Comparison of ENCODE assay signal across 14 mouse cellular contexts in genomic region chr12:105511109-105511508, GRCm38 (mm10). TPM values are rescaled to one million over a fixed set of nuclear protein-coding genes. Genes with fewer than 3 reads are reported as not detected.
DNase-seq lines count a peak whose midpoint lies in the region; ATAC-seq and TF ChIP-seq lines count a peak whose summit lies in the region.
"Had no signal": no experiment of that assay in that cellular context is flagged by ENCODE, and none has a peak within 500 bp of the region (broad histone marks: within the 10 kb centered on the region; RNA-seq: fewer than 3 reads in every experiment).

No protein-coding gene starts in this region.

- no peaks in the 10 kb centered on the region for H3K36me3 ChIP-seq in heart, embryonic 15.5 days
- no peaks in the 10 kb centered on the region for H3K36me3 ChIP-seq in heart, embryonic 12.5 days
- no peaks in the 10 kb centered on the region for H3K36me3 ChIP-seq in lung, embryonic 14.5 days (ENCODE audit: insufficient read depth)
- H3K36me3 ChIP-seq in stomach, embryonic 14.5 days (ENCODE audit: control insufficient read depth, insufficient read depth, low read length) = no peaks in the 10 kb centered on the region
- H3K36me3 ChIP-seq: midbrain, embryonic 12.5 days had no signal

- H3K9me3 ChIP-seq in heart, embryonic 15.5 days (replicated peaks) = no peaks in the 10 kb centered on the region
- no peaks in the 10 kb centered on the region for H3K9me3 ChIP-seq in heart, embryonic 12.5 days (replicated peaks)
- no peaks in the 10 kb centered on the region for H3K9me3 ChIP-seq in lung, embryonic 14.5 days (ENCODE audit: low read depth, low read length)
- H3K9me3 ChIP-seq in stomach, embryonic 14.5 days (ENCODE audit: control insufficient read depth, low read depth, low read length) = no peaks in the 10 kb centered on the region
- H3K9me3 ChIP-seq: midbrain, embryonic 12.5 days had no signal

- WGBS in heart, embryonic 15.5 days = 86% methylated on average over 5 of the region's 5 CpGs
- 80% methylated on average over 5 of the region's 5 CpGs for WGBS in heart, embryonic 12.5 days
- WGBS in lung, embryonic 14.5 days = 80% methylated on average over 5 of the region's 5 CpGs
- WGBS in stomach, embryonic 14.5 days = 87% methylated on average over 5 of the region's 5 CpGs

- H3K9ac ChIP-seq in heart, embryonic 15.5 days = no peak overlapping the region
- H3K9ac ChIP-seq in heart, embryonic 12.5 days = no peak overlapping the region
- no peak overlapping the region for H3K9ac ChIP-seq in lung, embryonic 14.5 days
- H3K9ac ChIP-seq in stomach, embryonic 14.5 days (replicated peaks; ENCODE audit: low read depth, low read length) = no peak overlapping the region
- H3K9ac ChIP-seq: midbrain, embryonic 12.5 days had no signal

- H3K27ac ChIP-seq in heart, embryonic 15.5 days = peak overlapping the region; percentile 72
- H3K27ac ChIP-seq in heart, embryonic 12.5 days (ENCODE audit: poor library complexity, severe bottlenecking) = no peak overlapping the region
- H3K27ac ChIP-seq in lung, embryonic 14.5 days (ENCODE audit: low read depth) = peak overlapping the region; percentile 90
- peak overlapping the region; percentile 30; the same call in 1 of the 2 replicates for H3K27ac ChIP-seq in stomach, embryonic 14.5 days (ENCODE audit: low read length)
- H3K27ac ChIP-seq in left cerebral cortex, adult 2 months = no peak overlapping the region
- H3K27ac ChIP-seq: gastrocnemius, adult 2 months; midbrain, embryonic 12.5 days had no signal

- no peak overlapping the region for H3K4me2 ChIP-seq in heart, embryonic 15.5 days
- H3K4me2 ChIP-seq in heart, embryonic 12.5 days = no peak overlapping the region
- peak overlapping the region; percentile 36 for H3K4me2 ChIP-seq in lung, embryonic 14.5 days
- H3K4me2 ChIP-seq in stomach, embryonic 14.5 days (replicated peaks; ENCODE audit: low read depth, low read length) = no peak overlapping the region
- H3K4me2 ChIP-seq: midbrain, embryonic 12.5 days had no signal

- no peak for TF ChIP-seq CTCF in lung, embryonic 14.5 days (IDR thresholded peaks at IDR 0.05; ENCODE audit: low read depth)
- TF ChIP-seq CTCF in left cerebral cortex, adult 2 months (IDR thresholded peaks at IDR 0.05) = no peak

- intact Hi-C loops in left cerebral cortex, adult 2 months (cut with DNase I) = no loop called here

- H3K27me3 ChIP-seq in heart, embryonic 15.5 days = peaks cover 17% of the 10 kb centered on the region
- H3K27me3 ChIP-seq in heart, embryonic 12.5 days (replicated peaks) = peaks cover 40% of the 10 kb centered on the region
- no peaks in the 10 kb centered on the region for H3K27me3 ChIP-seq in lung, embryonic 14.5 days (ENCODE audit: insufficient read depth, low read length)
- no peaks in the 10 kb centered on the region for H3K27me3 ChIP-seq in stomach, embryonic 14.5 days (ENCODE audit: control insufficient read depth, insufficient read depth, low read length)

- ATAC-seq in heart, embryonic 15.5 days (replicated peaks; ENCODE audit: insufficient number of reproducible peaks, insufficient read depth, low FRiP score, low read depth) = no peak
- no peak for ATAC-seq in heart, embryonic 12.5 days (ENCODE audit: insufficient number of reproducible peaks, low FRiP score)
- ATAC-seq in lung, embryonic 14.5 days (ENCODE audit: insufficient read depth) = peak; percentile 32
- ATAC-seq in granulocyte monocyte progenitor cell, adult 5-6 weeks (replicated peaks; ENCODE audit: poor library complexity, severe bottlenecking) = peak; percentile 50
- ATAC-seq in stomach, embryonic 14.5 days (ENCODE audit: insufficient number of reproducible peaks, insufficient read depth, low FRiP score, low read depth) = no peak

- H3K4me3 ChIP-seq in heart, embryonic 15.5 days = no peak overlapping the region
- no peak overlapping the region for H3K4me3 ChIP-seq in heart, embryonic 12.5 days
- H3K4me3 ChIP-seq in lung, embryonic 14.5 days (ENCODE audit: low read depth, low read length) = no peak overlapping the region
- H3K4me3 ChIP-seq in stomach, embryonic 14.5 days (ENCODE audit: low read depth, low read length) = no peak overlapping the region
- no peak overlapping the region for H3K4me3 ChIP-seq in left cerebral cortex, adult 2 months
- H3K4me3 ChIP-seq: gastrocnemius, adult 2 months; midbrain, embryonic 12.5 days had no signal

- DNase-seq in lung, embryonic 14.5 days = peak; percentile 56
- no peak for DNase-seq in lung, postnatal 36 days
- DNase-seq in left cerebral cortex, adult 2 months (ENCODE audit: extremely low spot score in 1 of 2, low spot score in 2 of 2) = no peak
- no peak for DNase-seq in layer of hippocampus, adult 9-10 months (ENCODE audit: low spot score)
- DNase-seq: adrenal gland, postnatal 36 days; cerebellum, adult 11 months; gastrocnemius, adult 2 months; layer of hippocampus, postnatal 36 days had no signal

- H3K4me1 ChIP-seq in heart, embryonic 15.5 days (replicated peaks) = peaks cover 15% of the 10 kb centered on the region
- peaks cover 11% of the 10 kb centered on the region for H3K4me1 ChIP-seq in heart, embryonic 12.5 days (replicated peaks)
- peaks cover 10% of the 10 kb centered on the region; the same call in 1 of the 2 replicates for H3K4me1 ChIP-seq in lung, embryonic 14.5 days (ENCODE audit: insufficient read depth)
- 0 out of 2 replicates have a peak, but pooled peaks cover 7% of the 10 kb centered on the region for H3K4me1 ChIP-seq in stomach, embryonic 14.5 days (ENCODE audit: control insufficient read depth, insufficient read depth, low read length)
- H3K4me1 ChIP-seq: midbrain, embryonic 12.5 days had no signal

RNA-seq across cellular contexts. Expression of gene Bdkrb2, which starts 51.9 kb away (rescaled TPM):
- 0.77 and 1.6 TPM in 2 replicates for polyA plus RNA-seq in heart, embryonic 15.5 days (2015; fragmentation: Nextera tagmentation; extraction: Ambion mirVana)
- 1.5 and 1.6 TPM in 2 replicates for polyA plus RNA-seq in heart, embryonic 12.5 days (2016; fragmentation: Nextera tagmentation; extraction: Ambion mirVana)
- polyA plus RNA-seq in lung, embryonic 14.5 days (2014; fragmentation: Nextera tagmentation; extraction: Ambion mirVana) = 0.09 and 0.21 TPM in 2 replicates
- not detected in 2 replicates for total RNA-seq in granulocyte monocyte progenitor cell, adult 5-6 weeks (2014; fragmentation: Nextera tagmentation)
- total RNA-seq in granulocyte monocyte progenitor cell, adult 5-6 weeks (2017) = not detected in 2 replicates
- polyA plus RNA-seq in stomach, embryonic 14.5 days (2014; fragmentation: Nextera tagmentation; extraction: Ambion mirVana) = 0.78 and 0.83 TPM in 2 replicates
- under 1 TPM; 0.40 to 0.45 TPM for total RNA-seq in left cerebral cortex, adult 2 months (2021)
- total RNA-seq: neutrophil, adult 5-6 weeks had no signal

RNA-seq across cellular contexts. Expression of gene D430019H16Rik, which starts 57.5 kb away (rescaled TPM):
- polyA plus RNA-seq in heart, embryonic 15.5 days (2015; fragmentation: Nextera tagmentation; extraction: Ambion mirVana) = 0.24 and 0.43 TPM in 2 replicates
- polyA plus RNA-seq in heart, embryonic 12.5 days (2016; fragmentation: Nextera tagmentation; extraction: Ambion mirVana) = 0.36 and 0.37 TPM in 2 replicates
- 2.3 and 3.0 TPM in 2 replicates for polyA plus RNA-seq in lung, embryonic 14.5 days (2014; fragmentation: Nextera tagmentation; extraction: Ambion mirVana)
- not detected in 2 replicates for total RNA-seq in granulocyte monocyte progenitor cell, adult 5-6 weeks (2014; fragmentation: Nextera tagmentation)
- not detected in 2 replicates for total RNA-seq in granulocyte monocyte progenitor cell, adult 5-6 weeks (2017)
- 3.8 and 4.7 TPM in 2 replicates for polyA plus RNA-seq in stomach, embryonic 14.5 days (2014; fragmentation: Nextera tagmentation; extraction: Ambion mirVana)
- total RNA-seq in left cerebral cortex, adult 2 months (2021) = 10 to 100 TPM; 81.5 to 88.0 TPM
- total RNA-seq: neutrophil, adult 5-6 weeks had no signal

Comparison
In these comparisons a context has a peak if more than half of its experiments do, and no peak if none do; other contexts are left out.
1. H3K27ac ChIP-seq: peak in heart, embryonic 15.5 days (single experiment), lung, embryonic 14.5 days (single experiment) and stomach, embryonic 14.5 days (single experiment); none in heart, embryonic 12.5 days (single experiment) and left cerebral cortex, adult 2 months (single experiment).
2. ATAC-seq: peak in lung, embryonic 14.5 days (single experiment) and granulocyte monocyte progenitor cell, adult 5-6 weeks (single experiment); none in heart, embryonic 15.5 days (single experiment), heart, embryonic 12.5 days (single experiment) and stomach, embryonic 14.5 days (single experiment).